Mouse (Mus musculus) left cerebral cortex, postnatal 25 days (tissue): ENCODE measurements around the gene Prkca. TPM values are rescaled to one million over a fixed set of nuclear protein-coding genes. Genes with fewer than 3 reads are reported as not detected.

ENCODE experiments used
- DNase-seq, 2 experiments: peaks; one replicate each; pipeline ENCODE4 v3.0.0; 2022; ENCODE audit warnings: low spot score in 2 of 2, mixed read lengths in 1 of 2
- intact Hi-C: fragments of 180-260 bp; cut with DNase I; formaldehyde crosslinking; loops from one replicate; pipeline ENCODE4 v1.15.1; 2025
- total RNA-seq, 2 experiments: library from RNA; stranded (reverse); gene quantifications; 2 replicates each; pipeline ENCODE4 v1.2.3; 2021

Prkca gene
- total RNA-seq, 2 experiments from 2014 or later: 172 TPM

- peak in 1 of 2 experiments; percentile 46 for DNase-seq
- intact Hi-C loops: loop anchor here (2.0 kb wide), 2 partner anchors 122 to 214 kb away; no protein-coding TSS in a partner anchor
Measured at GRCm38 (mm10) chr11:108342781-108343768, 653 bp downstream of the Prkca start, which contains the start of gene Apoh. Gene Apoh, plus strand, starts transcription at chr11:108343354.

- intact Hi-C loops: loop anchor here (2.0 kb wide), 2 partner anchors 121 to 213 kb away; no protein-coding TSS in a partner anchor
- DNase-seq: no peak
Measured at GRCm38 (mm10) chr11:108341783-108342182, 1.9 kb downstream of the Prkca start.

- DNase-seq: no peak
- intact Hi-C loops: no loop called here
Measured at GRCm38 (mm10) chr11:108340293-108340692, 3.4 kb downstream of the Prkca start.

GRCm38 (mm10) chr11:108336445-108336844, 7.3 kb downstream of the Prkca start:
- intact Hi-C loops: no loop called here
- no peak for DNase-seq

GRCm38 (mm10) chr11:108335536-108335935, 8.2 kb downstream of the Prkca start:
- intact Hi-C loops: no loop called here
- no peak for DNase-seq

- no peak for DNase-seq
- intact Hi-C loops: no loop called here
Measured at GRCm38 (mm10) chr11:108334658-108335057, 9.1 kb downstream of the Prkca start.

- intact Hi-C loops: no loop called here
- DNase-seq: no peak
Measured at GRCm38 (mm10) chr11:108333583-108334379, 9.9 kb downstream of the Prkca start.

GRCm38 (mm10) chr11:108333006-108333405, 10.7 kb downstream of the Prkca start:
- no peak for DNase-seq
- intact Hi-C loops: no loop called here

- intact Hi-C loops: no loop called here
- DNase-seq: no peak
Measured at GRCm38 (mm10) chr11:108330818-108331217, 12.9 kb downstream of the Prkca start.

- intact Hi-C loops: no loop called here
Measured at GRCm38 (mm10) chr11:108325943-108326342, 17.8 kb downstream of the Prkca start.

GRCm38 (mm10) chr11:108322156-108322555, 21.6 kb downstream of the Prkca start:
- no peak for DNase-seq
- intact Hi-C loops: no loop called here

More at GRCm38 (mm10) chr11:108325943-108326342, 17.8 kb downstream of the Prkca start:
- no peak for DNase-seq

GRCm38 (mm10) chr11:108320561-108320960, 23.2 kb downstream of the Prkca start:
- intact Hi-C loops: no loop called here

GRCm38 (mm10) chr11:108319162-108319561, 24.6 kb downstream of the Prkca start:
- intact Hi-C loops: no loop called here
- DNase-seq: no peak

More at GRCm38 (mm10) chr11:108320561-108320960, 23.2 kb downstream of the Prkca start:
- DNase-seq: no peak

GRCm38 (mm10) chr11:108317878-108318277, 25.9 kb downstream of the Prkca start:
- intact Hi-C loops: no loop called here
- DNase-seq: no peak

- intact Hi-C loops: no loop called here
- no peak for DNase-seq
Measured at GRCm38 (mm10) chr11:108315736-108316135, 28.0 kb downstream of the Prkca start.

GRCm38 (mm10) chr11:108312516-108312915, 31.2 kb downstream of the Prkca start:
- intact Hi-C loops: no loop called here
- DNase-seq: peak in 1 of 2 experiments; percentile 55

GRCm38 (mm10) chr11:108311912-108312311, 31.8 kb downstream of the Prkca start:
- no peak for DNase-seq
- intact Hi-C loops: no loop called here

- intact Hi-C loops: no loop called here
- no peak for DNase-seq
Measured at GRCm38 (mm10) chr11:108309791-108310190, 33.9 kb downstream of the Prkca start.

- no peak for DNase-seq
- intact Hi-C loops: no loop called here
Measured at GRCm38 (mm10) chr11:108308253-108308652, 35.5 kb downstream of the Prkca start.

- DNase-seq: no peak
- intact Hi-C loops: no loop called here
Measured at GRCm38 (mm10) chr11:108307258-108307657, 36.5 kb downstream of the Prkca start.
